Mouse (Mus musculus): ENCODE data around the gene Hao2.

GRCm38 (mm10) chr3:98913591-98913990 is 20.6 kb upstream of the Hao2 start:
- TF ChIP-seq CTCF (IDR thresholded peaks at IDR 0.05) (no peak), EP300 (IDR thresholded peaks at IDR 0.05) (no peak)
